Mouse (Mus musculus): Measurements from ENCODE around the gene Rhbdd3.

DNA sequence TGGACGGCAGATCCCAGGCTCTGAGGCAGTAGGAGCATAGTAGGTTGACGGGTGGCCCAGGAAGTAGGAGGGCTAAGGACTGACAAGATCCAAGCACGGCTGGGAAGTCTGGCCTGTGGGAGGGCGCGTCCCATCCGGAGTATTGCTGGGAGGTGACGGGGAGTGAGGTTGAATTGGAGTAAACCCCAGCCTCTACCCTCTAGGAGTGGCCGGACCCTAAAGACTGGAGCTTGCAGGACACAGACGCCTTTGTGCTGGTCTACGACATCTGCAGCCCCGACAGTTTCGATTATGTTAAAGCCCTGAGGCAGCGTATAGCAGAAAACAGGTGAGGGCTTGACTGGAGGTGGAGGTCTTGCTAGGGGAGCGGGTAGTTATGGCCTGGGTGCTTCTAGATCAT is 39.5 kb upstream of the Rhbdd3 start:
- TF ChIP-seq CTCF (IDR thresholded peaks at IDR 0.05; ENCODE audit: low read depth), result no peak
- no peak for TF ChIP-seq EP300 (IDR thresholded peaks at IDR 0.05; ENCODE audit: low read depth)
